Mouse (Mus musculus) thymus, postnatal 14 days (tissue): Measurements from ENCODE around the gene Raet1e.
"Not testable (repeated sequence)": the region's sequence is repeated elsewhere in the genome, so short reads cannot be mapped to it uniquely, and the experiment has no call there.

ENCODE experiments used
- DNase-seq: peaks from one replicate; pipeline ENCODE4 v3.0.0; 2021

Gene Raet1e

GRCm38 (mm10) chr10:22274445-22275057 is 116.2 kb downstream of the Raet1e start:
- DNase-seq = no peak

DNA sequence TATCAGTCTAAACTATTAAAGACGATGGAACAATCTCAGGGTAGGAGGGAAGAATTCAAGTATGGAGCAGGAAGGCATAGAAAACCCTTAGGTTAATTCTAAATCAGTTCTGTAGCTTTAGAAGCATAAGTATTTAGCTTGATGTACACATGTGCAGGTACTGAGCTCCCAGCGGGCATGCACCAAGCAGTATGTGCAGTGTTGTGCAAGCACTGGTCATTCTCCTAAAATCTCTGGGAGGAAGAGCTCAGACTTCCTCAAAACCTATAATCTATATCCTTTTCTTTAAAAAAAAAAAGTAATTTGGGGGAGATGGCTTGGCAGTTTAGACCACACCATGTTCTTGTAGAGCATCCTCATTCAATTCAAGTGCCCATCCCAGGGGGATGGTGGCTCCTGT is 120.1 kb downstream of the Raet1e start:
- DNase-seq = not testable (repeated sequence)

- no peak for DNase-seq
Observed at GRCm38 (mm10) chr10:22282816-22283215, 124.4 kb downstream of the Raet1e start.

GRCm38 (mm10) chr10:22295676-22296075 is 137.3 kb downstream of the Raet1e start:
- DNase-seq = no peak

GRCm38 (mm10) chr10:22297033-22297762 is 138.8 kb downstream of the Raet1e start:
- no peak for DNase-seq

GRCm38 (mm10) chr10:22297766-22298461 is 139.5 kb downstream of the Raet1e start:
- no peak for DNase-seq

- no peak for DNase-seq
Observed at GRCm38 (mm10) chr10:22299324-22299723, 141.0 kb downstream of the Raet1e start.

DNA sequence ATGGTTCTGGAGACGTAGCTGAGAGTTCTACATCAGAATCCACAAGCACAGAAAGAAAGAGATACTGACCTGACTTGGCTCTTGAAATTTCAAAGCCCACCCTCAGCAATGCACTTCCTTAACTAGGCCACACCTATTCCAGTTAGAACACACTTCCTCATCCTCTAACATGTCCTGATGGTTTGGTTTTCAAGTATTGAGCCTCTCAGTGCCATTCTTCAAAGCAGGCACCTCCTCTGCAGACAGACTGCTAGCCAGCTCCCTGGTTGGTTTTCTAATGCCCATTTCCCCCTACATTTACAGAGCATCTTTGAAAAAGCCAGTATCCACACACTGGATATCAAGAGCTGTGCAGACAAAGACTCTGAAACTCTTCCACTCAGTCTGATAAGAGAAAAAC is 143.3 kb downstream of the Raet1e start:
- peak; percentile 8 for DNase-seq

DNA sequence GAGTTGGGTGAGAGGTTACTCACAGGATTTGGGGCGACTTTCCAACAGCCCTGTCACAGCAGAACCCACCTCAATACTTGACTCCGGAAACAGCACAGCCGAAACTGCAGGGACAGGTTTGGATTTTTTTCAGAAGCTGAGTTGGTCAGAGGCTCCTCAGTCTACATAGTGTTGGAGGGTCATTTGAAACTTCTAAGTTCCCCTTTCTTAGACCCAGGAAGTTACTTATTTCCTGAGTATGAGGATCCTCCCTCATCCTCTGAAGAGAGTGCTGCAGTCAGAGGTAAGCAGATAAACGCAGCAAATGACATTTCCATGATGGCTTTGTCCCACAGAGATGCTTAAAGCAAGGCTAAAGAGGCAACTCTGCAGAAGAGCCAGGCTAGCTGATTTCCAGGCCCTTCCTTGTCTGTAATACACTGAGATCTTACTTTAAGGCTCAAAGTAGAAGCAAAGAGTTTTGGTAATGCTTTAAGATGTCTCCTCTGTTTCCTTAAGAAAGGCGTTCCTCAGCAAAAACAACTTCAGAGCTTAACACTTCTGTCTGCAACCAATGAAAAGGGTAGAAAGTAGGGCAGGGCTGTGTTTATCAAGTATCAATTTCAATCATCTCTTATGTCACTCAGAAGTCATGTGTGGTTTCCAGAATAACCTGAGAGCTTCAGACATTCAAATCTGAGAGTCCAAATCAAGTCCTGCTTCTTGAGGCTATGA is 144.1 kb downstream of the Raet1e start:
- peak; percentile 18 for DNase-seq

DNA sequence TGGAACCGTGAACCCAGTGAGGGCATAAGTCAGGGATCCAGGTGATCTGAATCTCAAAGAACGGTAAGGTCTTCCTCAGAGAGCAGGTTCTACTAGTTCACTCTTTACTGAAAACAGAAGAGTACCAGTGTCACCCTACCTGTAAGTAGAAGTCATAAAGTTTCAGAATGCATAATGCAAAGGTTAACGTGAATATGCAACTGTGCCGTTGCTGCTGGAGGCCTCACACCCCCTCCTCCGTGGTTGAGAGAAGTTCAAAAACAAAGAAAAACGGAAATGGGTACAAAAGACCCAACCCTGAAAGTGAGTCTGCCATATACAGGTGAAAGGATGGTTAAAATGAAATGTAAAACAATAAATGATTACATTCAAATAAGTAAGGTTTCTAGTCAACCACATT is 145.4 kb downstream of the Raet1e start:
- DNase-seq = peak; percentile 23

DNA sequence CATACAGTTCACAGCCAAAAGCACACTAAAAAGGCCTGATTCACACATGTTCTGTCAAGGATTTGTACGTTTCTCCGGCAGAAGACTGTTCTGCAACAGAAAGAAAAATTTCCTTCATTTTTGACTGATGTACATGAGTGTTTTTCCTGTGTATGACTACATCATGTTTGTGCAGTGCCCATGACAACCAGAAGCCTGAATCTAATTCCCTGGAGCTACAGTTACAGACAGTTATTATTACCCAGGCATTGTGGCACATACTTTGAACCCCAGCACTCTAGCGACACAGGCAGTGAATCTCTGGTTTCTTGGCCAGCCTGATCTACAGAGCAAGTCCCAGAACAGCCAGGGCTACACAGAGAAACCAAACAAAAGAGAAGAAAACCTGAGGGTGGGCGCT is 147.4 kb downstream of the Raet1e start:
- DNase-seq = no peak

DNA sequence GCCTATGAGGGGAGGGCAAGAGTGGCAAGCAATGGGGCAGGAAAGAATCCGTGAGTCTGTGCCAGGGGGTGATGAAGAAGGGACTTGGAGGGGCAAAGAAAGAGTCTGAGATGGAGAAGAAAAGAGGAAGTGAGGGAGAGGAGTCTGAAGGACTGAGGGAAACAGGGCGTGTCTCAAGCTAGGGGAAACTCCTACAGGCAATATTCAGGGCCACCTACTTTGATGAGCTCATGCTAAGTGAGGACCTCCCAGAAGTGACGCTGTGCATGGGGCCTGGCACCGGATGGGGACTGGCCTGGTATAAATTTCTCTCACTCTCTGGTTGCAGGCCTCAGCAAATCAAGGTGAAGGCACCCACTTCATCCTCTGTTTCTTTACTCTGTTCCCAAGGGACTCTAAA is 148.1 kb downstream of the Raet1e start:
- DNase-seq = peak; percentile 36

DNA sequence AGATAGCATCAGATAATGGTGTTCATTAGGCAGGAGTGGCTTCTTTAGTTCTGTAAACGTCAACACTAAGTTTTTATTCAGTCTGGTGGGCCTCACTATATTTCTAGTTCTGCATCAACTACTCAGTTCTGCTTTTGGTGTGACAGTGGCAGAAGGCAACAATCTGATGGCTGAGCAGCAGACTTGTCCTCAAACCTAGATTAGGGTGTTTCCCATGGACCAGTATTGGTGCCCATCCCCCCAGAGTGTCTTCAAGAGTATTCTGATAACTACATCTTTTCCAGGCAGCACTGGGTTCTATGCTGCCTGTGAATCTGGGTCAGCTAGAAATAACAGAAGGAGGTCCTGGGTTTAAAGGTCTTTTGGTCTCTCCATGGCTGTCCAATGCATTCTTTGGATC is 149.9 kb downstream of the Raet1e start:
- no peak for DNase-seq

- DNase-seq = no peak
Observed at GRCm38 (mm10) chr10:22322858-22323257, 164.5 kb downstream of the Raet1e start.

DNA sequence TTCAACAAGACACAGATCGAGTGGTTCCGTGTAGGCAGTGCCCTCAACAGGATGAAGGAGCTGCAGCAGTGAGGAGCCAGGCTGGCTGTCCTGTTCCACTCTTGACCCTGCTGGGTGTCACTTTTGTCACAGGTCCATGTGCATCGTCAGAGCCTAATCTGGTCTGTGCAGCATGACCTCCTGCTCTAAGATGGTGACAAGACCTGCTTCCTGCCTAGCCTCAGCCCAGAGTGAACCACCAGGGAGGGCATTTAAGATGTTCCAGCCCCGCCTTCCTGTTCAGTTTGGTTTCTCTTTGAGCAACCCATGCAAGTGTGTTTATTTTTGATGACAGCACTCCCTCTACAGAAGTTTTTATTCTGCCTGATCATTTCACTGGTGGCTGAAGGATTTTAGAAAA is 187.4 kb downstream of the Raet1e start:
- peak; percentile 5 for DNase-seq

GRCm38 (mm10) chr10:22353548-22354195 is 195.3 kb downstream of the Raet1e start:
- DNase-seq = not testable (repeated sequence)

DNA sequence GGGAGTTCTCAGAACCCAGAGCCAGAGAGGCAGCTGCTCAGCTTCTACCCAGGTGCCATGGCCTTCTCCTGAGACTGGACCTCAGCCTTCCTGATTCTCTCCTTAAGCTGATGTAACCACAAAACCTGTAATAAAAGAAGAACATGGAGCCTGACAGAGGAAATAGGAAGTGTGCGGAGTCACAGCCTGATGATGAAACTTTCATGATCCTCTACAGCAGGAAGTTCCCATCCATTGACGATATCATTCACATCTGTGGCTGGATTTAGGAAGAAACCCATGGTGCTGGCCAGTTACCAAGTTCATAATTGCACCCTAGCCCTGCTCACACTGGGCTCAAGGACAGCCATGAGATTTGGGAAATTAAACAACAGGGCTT is 195.8 kb downstream of the Raet1e start:
- DNase-seq = not testable (repeated sequence)

- DNase-seq = not testable (repeated sequence)
Observed at GRCm38 (mm10) chr10:22357373-22357772, 199.0 kb downstream of the Raet1e start.

- DNase-seq = not testable (repeated sequence)
Observed at GRCm38 (mm10) chr10:22360252-22360651, 201.9 kb downstream of the Raet1e start, which contains the start of gene Raet1d. Raet1d (plus strand) TSS chr10:22360552.

- not testable (repeated sequence) for DNase-seq
Observed at GRCm38 (mm10) chr10:22360957-22361356, 202.6 kb downstream of the Raet1e start.

- DNase-seq = not testable (repeated sequence)
Observed at GRCm38 (mm10) chr10:22361415-22362352, 203.3 kb downstream of the Raet1e start.
